Mouse (Mus musculus) olfactory bulb, adult 2 months (tissue): ENCODE measurements at regions not wholly inside any gene's neighbourhood (a gene's known extent, or its start where the extent isn't known, plus 50 kb on each side); places are given as distances from the start of the nearest gene placed in this dataset.

ENCODE experiments used
- CTCF ChIP-seq: fragments of 200-500 bp; IDR thresholded peaks from 2 replicates; pipeline ENCODE4 v1.5.1; 2012; ENCODE audit warnings: low read depth, mild to moderate bottlenecking, low read length, moderate library complexity; ENCODE audit not compliant: insufficient read depth
- POLR2A ChIP-seq: fragments of 200-500 bp; IDR thresholded peaks from 2 replicates; pipeline ENCODE4 v1.6.1; 2012; ENCODE audit warnings: mild to moderate bottlenecking, low read depth, low read length, moderate library complexity; ENCODE audit not compliant: insufficient read depth

DNA sequence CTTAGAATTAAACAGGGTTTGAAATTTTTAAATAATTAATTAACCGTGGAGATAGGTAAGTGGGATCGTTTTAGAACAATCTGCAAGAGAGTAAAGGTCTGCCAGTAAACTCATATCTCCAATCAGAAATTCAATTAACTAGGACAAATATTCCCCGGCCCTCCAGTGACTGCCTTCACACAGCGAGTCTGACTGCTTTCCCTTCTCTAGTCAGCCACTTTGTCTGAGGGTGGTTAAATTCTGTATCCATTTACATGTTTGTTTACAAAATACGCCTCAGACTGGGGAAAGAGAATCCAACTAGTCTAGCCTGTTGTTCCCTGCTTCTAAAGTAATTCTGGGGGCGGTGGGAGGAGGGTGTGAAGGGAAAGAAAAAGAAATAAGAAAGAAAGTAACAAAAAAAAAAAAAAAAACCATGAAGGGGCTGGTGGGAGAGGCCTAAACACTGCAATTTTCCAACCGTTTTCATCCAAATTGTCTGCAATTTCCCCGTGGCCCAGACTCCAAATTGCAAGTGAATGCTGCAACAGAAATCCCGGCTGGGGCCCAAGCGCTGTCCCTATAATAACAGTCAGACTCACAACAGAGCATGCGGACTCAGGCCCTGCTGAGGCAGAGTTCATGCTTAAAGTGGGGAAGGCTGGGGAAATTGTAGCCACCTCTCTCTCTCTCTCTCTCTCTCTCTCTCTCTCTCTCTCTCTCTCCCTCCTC is 336.3 kb downstream of the Gm9195 start:
- TF ChIP-seq CTCF: no peak
- no peak for TF ChIP-seq POLR2A
